Mouse (Mus musculus) embryo, embryonic 11 days (tissue): ENCODE data around the gene Tmem117.

Source experiments
- DNase-seq: peaks from one replicate; pipeline ENCODE4 v3.0.0-alpha.2; 2015

The Tmem117 gene

DNA sequence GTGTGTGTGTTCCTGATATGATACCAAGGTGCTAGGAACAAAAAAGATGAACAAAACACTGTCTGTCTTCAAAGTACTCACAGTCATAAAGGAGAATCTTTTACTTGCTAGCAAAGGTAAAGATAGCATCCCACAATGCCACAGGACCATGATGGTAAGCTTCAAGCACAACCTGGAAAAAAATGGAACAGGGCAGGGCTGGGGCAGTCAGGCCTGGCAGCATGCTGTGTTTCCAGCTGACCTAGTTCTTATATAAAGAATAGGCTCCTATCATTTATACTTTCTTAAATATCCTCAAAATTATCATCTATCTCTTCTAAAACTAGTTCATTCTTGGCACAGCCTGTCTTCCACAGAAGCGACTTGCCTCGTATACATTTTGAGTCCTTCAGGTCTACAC, 418.5 kb downstream of the Tmem117 start:
- no peak for DNase-seq

GRCm38 (mm10) chr15:95049171-95049729, 420.2 kb downstream of the Tmem117 start:
- no peak for DNase-seq

DNA sequence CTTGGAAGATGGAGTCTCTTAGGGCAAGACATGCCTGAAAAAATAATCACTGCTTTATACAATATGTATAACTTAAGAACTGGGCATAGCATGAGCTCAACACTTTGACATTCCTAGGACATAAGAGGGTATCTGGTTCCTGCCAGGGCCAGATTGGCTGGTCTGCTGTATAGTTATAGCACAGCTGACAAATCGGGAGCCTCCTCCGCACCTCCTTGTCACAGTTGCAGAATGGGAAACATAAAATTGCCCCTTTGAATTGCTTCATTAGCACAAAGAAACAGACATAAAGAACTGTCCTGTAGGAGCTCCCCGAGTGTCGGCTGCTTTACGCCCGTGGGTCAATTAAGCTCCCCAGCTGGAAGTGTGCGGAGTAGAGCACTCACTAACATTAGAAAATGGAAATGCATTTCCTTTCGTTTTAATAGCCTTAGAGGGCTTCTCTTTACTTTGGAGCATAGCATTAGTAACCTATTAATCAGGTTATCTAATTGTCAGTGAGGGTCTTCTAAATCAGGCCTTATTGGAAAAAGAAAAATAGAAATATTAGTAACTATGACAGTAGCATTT, 426.1 kb downstream of the Tmem117 start:
- no peak for DNase-seq

DNA sequence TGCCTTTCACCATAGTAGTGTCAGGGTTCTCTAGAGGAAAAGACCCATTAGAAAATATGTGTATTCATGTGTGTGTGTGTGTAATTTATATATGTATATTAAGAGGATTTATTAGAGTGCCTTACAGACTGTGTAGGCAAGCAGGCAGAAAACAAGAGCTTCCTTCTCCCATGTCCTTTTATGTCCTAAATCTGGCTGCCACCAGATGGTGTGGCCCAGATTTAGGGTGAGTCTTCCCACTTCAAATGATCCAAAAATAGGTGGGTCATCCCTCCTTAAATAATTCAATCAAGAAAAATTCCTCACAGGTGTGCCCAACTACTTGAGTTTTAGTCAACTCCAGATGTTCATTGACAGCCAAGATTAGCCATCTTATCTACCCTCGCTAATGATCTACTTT, 439.0 kb downstream of the Tmem117 start:
- no peak for DNase-seq

GRCm38 (mm10) chr15:95068799-95069198, 439.8 kb downstream of the Tmem117 start:
- no peak for DNase-seq

DNA sequence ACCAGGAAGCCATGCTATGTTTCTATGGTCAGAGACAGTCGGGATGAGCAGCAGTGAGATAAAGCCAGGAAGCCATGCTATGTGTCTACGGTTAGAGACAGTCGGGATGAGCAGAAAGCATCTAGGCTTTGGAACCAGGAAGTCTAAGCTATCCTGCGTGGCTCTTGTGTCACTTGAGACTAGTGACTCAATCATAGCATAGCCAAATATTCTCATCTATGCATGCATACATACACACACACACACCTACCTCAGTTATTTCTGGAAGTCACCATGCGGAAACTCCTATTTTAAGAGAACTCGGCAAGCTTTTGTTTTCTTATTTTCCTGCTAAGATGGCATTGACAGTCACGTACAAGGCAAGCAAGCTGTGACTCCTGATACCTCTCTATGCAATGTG, 441.8 kb downstream of the Tmem117 start:
- no peak for DNase-seq

DNA sequence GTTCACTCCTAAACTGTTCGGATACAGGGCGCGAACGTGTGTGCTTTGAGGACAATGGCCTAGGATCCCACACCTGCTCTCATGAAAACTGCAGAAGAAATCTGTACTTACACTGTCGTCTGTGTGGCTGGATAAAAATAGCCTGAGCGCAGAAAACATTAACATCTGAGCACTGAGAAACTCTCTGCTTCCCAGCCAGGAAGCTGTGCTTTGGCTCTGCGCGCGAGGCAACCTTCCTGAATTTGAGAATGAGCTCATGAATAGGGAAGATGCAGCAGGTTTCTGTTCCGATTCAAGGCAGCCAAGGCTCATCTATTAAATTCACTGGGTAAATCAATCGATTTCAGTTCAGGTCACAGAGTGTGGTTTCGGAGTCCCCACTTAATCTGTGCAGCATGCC, 446.3 kb downstream of the Tmem117 start:
- DNase-seq, result no peak

DNA sequence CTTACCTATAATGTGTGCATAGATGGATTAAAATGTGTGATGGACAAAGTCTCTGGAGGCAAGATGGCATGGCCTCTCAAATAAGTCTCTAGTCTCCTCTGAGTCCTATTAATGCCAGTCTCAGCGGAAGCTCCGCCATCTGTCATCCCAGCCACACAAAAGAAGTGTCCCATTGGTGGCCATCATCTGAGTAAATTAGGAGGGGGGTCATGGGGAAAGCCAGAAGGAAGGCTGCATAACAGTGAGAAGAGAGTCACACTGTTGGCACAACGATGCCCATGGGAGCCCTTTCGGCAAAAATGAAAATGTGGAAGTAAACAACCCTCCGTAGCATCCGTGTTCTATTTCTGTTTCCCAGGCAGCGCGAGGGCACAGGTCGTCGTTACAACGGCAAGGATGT, 452.6 kb downstream of the Tmem117 start:
- DNase-seq, result no peak

DNA sequence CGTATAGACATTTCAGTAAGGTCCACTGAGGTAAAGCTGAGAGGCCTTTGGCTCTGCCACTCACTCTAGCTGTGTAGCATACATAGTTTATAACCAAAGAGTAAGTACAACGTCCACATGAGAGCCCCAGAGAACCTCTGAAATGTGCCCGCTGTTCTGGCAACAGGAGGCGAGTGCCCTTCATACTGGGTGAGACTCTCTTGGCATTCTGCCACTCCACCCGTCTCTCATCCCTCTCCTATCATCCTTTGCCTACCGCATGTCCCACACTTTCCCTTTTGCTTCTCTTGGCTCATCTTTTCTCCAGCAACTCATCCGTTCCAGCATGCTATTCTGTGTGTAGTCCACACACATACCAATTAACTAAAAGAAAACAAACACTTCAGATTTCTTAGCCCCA, 456.9 kb downstream of the Tmem117 start:
- no peak for DNase-seq

DNA sequence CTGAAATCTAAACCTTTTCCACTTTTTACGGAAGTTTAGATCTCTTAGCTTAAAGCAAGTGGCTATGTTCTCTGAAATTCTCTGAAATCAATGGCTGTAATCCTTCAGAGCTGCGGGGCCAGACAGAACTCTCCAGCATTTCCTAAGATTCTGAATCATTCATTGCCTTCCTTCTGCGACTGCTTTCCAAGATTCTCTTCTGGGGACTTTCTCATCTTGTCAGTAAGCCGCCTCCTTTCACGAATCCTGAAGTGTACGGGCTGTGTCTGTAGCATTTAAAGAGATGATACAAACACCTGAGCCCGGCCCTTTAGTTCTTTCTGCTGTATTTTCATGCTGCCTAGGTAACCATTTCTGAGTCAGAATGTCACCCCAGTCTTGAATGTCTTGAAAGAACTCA, 471.1 kb downstream of the Tmem117 start:
- no peak for DNase-seq

DNA sequence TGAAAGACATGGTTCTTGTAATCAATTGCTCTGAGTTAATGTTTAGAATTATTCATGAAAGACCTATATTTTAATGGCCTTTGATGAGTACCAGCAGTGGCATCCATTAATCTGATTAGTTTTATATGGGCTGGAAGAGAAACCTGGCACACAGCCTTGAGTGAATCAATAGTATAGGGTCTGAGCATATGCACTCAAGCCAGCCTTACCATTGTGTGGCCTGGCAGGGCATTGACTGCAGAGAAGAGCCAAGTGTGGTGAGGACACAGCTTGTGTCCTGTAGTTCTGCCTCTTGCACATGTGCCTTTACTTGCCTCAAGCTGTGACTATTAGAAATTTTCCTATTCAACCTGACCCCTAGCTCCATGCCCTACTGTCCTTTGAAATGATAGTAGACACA, 472.5 kb downstream of the Tmem117 start:
- DNase-seq, result no peak

GRCm38 (mm10) chr15:95107246-95107809, 478.3 kb downstream of the Tmem117 start:
- no peak for DNase-seq

DNA sequence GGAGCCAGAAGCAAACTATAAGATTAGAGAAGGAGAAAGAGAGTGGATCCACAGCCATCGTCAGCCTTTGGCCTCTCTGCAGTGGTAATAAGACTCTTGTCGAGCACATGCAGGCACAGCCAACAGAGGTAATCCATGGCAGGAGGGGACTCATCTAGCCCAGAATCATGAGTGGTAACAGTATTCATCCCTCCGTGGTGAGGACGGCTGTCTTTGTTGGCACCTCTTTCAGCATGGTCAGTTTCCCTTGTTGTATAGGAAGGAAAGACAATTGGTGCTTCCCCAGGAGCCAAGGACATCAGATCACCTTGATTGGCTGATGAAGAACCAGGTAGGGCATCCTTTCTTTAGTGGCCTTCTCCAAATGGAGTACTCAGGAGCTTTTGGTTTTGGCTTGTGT, 479.6 kb downstream of the Tmem117 start:
- no peak for DNase-seq

DNA sequence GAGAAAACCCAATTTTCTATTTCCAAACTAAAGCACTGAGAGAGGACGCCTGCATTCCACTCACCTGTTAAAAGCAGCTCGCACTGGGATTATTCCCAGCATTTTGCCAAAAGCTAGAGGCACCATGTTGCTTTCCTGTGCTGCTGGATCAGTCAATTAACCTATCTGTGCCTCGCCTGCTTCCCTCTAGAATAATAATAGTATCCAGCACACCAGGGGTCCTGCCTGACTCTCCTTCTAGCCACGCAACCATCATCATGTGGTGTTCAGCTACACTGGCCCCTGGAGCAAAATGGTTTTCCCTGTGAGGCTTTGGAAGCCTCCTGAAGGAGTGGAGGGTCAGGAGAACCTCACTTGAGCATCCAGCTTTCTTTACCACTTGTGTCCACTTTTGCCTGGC, 502.4 kb downstream of the Tmem117 start:
- DNase-seq, result no peak

DNA sequence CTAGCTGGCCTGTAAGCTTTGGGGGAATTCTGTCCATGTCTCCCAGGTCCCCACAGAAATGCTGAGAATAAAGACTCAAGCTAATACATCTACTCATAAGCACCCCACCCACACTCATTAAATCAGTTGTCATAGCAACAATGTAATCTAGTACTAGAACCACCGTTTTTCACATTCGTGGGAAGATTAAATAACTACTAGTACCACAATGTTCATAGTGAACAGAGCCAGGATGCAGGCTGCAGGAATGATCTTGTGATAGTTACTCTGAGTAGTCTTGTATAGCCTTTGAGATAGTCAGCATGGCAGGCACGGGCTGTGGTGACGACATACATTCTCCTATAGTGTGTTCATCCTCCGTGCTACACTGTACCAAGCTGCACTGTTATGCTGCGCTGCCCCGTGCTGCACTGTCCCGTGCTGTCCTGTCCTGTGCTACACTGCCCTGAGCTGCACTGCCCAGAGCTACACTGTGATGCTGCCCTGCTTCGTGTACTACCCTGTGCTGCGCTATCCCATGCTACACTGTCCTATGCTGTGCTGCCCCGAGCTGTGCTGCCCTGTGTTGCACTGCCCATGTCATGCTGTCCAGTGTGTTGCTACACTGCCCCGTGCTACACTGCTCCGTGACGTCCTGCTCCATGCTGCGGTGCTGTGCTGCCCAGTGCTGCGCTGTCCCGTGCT, 507.0 kb downstream of the Tmem117 start:
- no peak for DNase-seq

GRCm38 (mm10) chr15:95137018-95137810, 508.2 kb downstream of the Tmem117 start:
- no peak for DNase-seq

DNA sequence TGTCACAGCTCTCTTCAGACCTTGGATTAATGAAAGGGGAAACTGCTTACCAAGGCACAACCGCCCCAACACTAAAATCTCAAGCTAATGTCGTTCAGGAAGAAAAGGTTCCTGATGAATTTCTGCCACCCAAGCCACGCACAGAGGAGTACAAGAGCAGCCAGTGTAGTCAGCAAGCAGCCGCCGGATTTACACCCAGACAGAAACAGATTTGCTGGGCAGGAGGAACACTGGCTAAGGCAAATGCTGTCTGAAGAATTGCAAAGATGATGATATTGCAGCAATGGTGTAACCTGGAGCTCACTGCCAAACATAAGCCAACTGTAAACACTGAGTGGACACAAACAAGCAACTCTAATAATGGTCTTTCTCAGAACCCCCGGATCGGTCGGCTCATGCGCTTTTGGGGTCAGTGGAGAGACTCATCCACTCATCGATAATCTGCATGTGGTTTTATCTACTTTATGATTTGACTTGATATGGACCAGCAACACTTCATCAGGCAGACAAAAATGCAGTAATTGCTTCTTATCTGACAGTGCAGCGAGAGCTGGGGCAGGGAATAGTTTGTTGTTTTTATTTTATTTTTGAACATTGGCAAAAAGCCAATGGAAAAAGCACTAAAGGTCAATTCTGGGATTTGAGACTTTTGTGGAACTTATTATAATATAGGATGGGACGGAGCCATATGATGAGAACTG, 509.8 kb downstream of the Tmem117 start:
- no peak for DNase-seq

- DNase-seq, result no peak
Measured at GRCm38 (mm10) chr15:95144131-95144530, 515.1 kb downstream of the Tmem117 start.

DNA sequence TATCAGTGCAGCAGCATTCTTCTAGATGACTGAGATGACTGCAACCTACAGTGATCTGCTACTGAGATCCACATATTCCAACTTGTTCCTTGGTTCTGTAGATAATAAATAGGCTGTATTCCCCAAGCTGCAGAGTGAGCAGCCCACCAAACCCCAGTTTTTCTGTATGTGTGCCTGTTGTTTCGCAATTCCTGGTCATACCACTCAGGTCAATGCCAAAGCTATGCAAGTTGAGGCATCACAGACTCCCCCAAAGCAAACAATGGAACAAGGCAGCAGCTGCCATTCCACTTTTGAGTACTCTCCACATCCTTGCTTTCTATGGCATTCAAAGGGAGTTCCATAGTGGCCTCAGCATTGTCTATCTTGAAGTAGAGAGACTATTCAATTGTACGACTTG, 516.1 kb downstream of the Tmem117 start:
- no peak for DNase-seq
